In the genomic region with DNA sequence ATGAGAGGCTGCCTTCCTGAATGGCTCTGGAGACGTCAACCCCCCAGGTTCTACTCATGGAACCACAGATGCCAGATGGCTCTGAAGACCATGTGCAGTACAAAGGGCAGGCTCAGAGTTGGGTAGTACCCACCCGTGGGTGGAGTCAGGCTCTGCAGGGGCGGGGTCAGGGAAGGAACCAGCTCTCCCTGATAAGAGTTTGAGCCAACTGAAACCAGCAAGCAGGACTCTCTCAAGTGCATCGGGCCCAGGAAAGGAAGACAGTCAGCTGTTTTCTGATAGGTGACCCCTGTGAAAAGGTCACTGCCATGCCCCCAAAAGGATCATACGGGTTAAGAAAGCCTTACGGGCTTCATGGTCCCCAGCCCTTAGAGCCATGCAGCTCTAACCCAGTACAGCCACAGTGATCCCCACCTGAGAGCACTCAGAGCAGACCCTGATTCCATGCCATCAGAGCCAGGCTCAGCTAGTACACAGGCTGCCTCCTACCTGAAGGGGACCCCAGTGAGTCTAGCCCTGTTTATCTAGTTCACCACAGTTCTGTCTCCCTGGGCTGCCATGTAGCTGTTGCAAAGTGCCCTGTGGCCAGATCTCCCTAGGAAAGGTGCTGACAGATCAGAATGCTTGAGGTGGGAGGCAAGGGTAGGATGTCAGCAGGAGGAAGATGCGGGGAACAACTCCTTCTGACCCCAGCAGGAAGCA, we compare ENCODE assay signal across 9 mouse cellular contexts. TPM values are rescaled to one million over a fixed set of nuclear protein-coding genes. Genes with fewer than 3 reads are reported as not detected.
DNase-seq lines count a peak whose midpoint lies in the region; ATAC-seq and TF ChIP-seq lines count a peak whose summit lies in the region.
"Had no signal": no experiment of that assay in that cellular context is flagged by ENCODE, and none has a peak within 500 bp of the region (broad histone marks: within the 10 kb centered on the region; RNA-seq: fewer than 3 reads in every experiment).

No protein-coding gene starts in this region.

- H3K27me3 ChIP-seq in lung, embryonic 14.5 days (ENCODE audit: insufficient read depth, low read length): no peaks in the 10 kb centered on the region
- no peaks in the 10 kb centered on the region for H3K27me3 ChIP-seq in intestine, embryonic 14.5 days (replicated peaks; ENCODE audit: control insufficient read depth, insufficient read depth, low read length)
- no peaks in the 10 kb centered on the region for H3K27me3 ChIP-seq in liver, postnatal 0 days (ENCODE audit: insufficient read depth, low read length)
- no peaks in the 10 kb centered on the region for H3K27me3 ChIP-seq in stomach, postnatal 0 days (ENCODE audit: control insufficient read depth, insufficient read depth, low read length)
- H3K27me3 ChIP-seq: limb, embryonic 15.5 days had no signal

- no peak overlapping the region for H3K4me2 ChIP-seq in lung, embryonic 14.5 days
- H3K4me2 ChIP-seq in intestine, embryonic 14.5 days (ENCODE audit: low read length): no peak overlapping the region
- H3K4me2 ChIP-seq in liver, postnatal 0 days (ENCODE audit: low read depth, low read length): peak overlapping the region; percentile 29
- H3K4me2 ChIP-seq in stomach, postnatal 0 days (replicated peaks; ENCODE audit: low read depth): no peak overlapping the region
- H3K4me2 ChIP-seq: limb, embryonic 15.5 days had no signal

- TF ChIP-seq CTCF in lung, embryonic 14.5 days (IDR thresholded peaks at IDR 0.05; ENCODE audit: low read depth): no peak
- peak; percentile 44 for TF ChIP-seq CTCF in liver, postnatal 0 days (IDR thresholded peaks at IDR 0.05; ENCODE audit: low read depth)
- no peak for TF ChIP-seq CTCF in stomach, postnatal 0 days (IDR thresholded peaks at IDR 0.05; ENCODE audit: low read depth)

- H3K4me1 ChIP-seq in lung, embryonic 14.5 days (ENCODE audit: insufficient read depth): peaks cover 7% of the 10 kb centered on the region; the same call in 1 of the 2 replicates
- peaks cover 9% of the 10 kb centered on the region for H3K4me1 ChIP-seq in intestine, embryonic 14.5 days (replicated peaks; ENCODE audit: control insufficient read depth, insufficient read depth, low read length)
- H3K4me1 ChIP-seq in liver, postnatal 0 days (ENCODE audit: insufficient read depth): peaks cover 54% of the 10 kb centered on the region
- H3K4me1 ChIP-seq in stomach, postnatal 0 days (replicated peaks; ENCODE audit: control insufficient read depth, insufficient read depth): peaks cover 2% of the 10 kb centered on the region; the same call in 1 of the 2 replicates
- H3K4me1 ChIP-seq: limb, embryonic 15.5 days had no signal

- H3K27ac ChIP-seq in lung, embryonic 14.5 days (ENCODE audit: low read depth): no peak overlapping the region; the same call in 1 of the 2 replicates
- no peak overlapping the region for H3K27ac ChIP-seq in intestine, embryonic 14.5 days (ENCODE audit: low read depth)
- peak overlapping the region; percentile 92 for H3K27ac ChIP-seq in liver, postnatal 0 days (ENCODE audit: low read depth)
- peak overlapping the region; percentile 84 for H3K27ac ChIP-seq in stomach, postnatal 0 days (replicated peaks)
- H3K27ac ChIP-seq: limb, embryonic 15.5 days had no signal

- DNase-seq in lung, embryonic 14.5 days: no peak
- DNase-seq in lung, postnatal 25 days (ENCODE audit: low spot score): no peak
- peak; percentile 53 for DNase-seq in intestine, embryonic 14.5 days (ENCODE audit: low spot score)
- peak; percentile 91 for DNase-seq in liver, postnatal 0 days
- peak; percentile 90 for DNase-seq in stomach, postnatal 0 days (ENCODE audit: low spot score)
- DNase-seq in frontal cortex, postnatal 36 days (ENCODE audit: low spot score in 2 of 2): no peak
- DNase-seq in MN1 (ENCODE audit: low spot score): no peak
- DNase-seq in layer of hippocampus, adult 18-20 months (ENCODE audit: low spot score in 2 of 2): no peak

- H3K9me3 ChIP-seq in lung, embryonic 14.5 days (ENCODE audit: low read depth, low read length): no peaks in the 10 kb centered on the region
- no peaks in the 10 kb centered on the region for H3K9me3 ChIP-seq in intestine, embryonic 14.5 days (ENCODE audit: control insufficient read depth, low read length)
- no peaks in the 10 kb centered on the region for H3K9me3 ChIP-seq in liver, postnatal 0 days (ENCODE audit: low read length)
- H3K9me3 ChIP-seq in stomach, postnatal 0 days (ENCODE audit: control insufficient read depth, low read length): no peaks in the 10 kb centered on the region
- H3K9me3 ChIP-seq: limb, embryonic 15.5 days had no signal

- TF ChIP-seq EP300 in liver, postnatal 0 days (IDR thresholded peaks at IDR 0.05; ENCODE audit: low read depth): peak; percentile 62; the same call in 1 of the 2 replicates
- no peak for TF ChIP-seq EP300 in stomach, postnatal 0 days (optimal IDR thresholded peaks at IDR 0.05)

- 70% methylated on average over 7 of the region's 7 CpGs for WGBS in lung, embryonic 14.5 days
- WGBS in intestine, embryonic 14.5 days: 69% methylated on average over 7 of the region's 7 CpGs
- 39% methylated on average over 7 of the region's 7 CpGs for WGBS in liver, postnatal 0 days (ENCODE audit: insufficient replicate concordance)
- WGBS in stomach, postnatal 0 days: 68% methylated on average over 7 of the region's 7 CpGs

- peak; percentile 62 for ATAC-seq in lung, embryonic 14.5 days (ENCODE audit: insufficient read depth)
- 0 out of 2 replicates have a peak, but pooled peaks have one; percentile 30 for ATAC-seq in intestine, embryonic 14.5 days (replicated peaks; ENCODE audit: low FRiP score, low TSS enrichment, low read depth)
- ATAC-seq in liver, postnatal 0 days: peak; percentile 88
- ATAC-seq in stomach, postnatal 0 days (ENCODE audit: low FRiP score, low TSS enrichment): peak; percentile 79

- H3K4me3 ChIP-seq in lung, embryonic 14.5 days (ENCODE audit: low read depth, low read length): no peak overlapping the region
- no peak overlapping the region for H3K4me3 ChIP-seq in intestine, embryonic 14.5 days (ENCODE audit: low read depth, low read length)
- H3K4me3 ChIP-seq in liver, postnatal 0 days (ENCODE audit: low read depth, low read length): no peak overlapping the region
- no peak overlapping the region for H3K4me3 ChIP-seq in stomach, postnatal 0 days (ENCODE audit: low read depth, low read length)
- H3K4me3 ChIP-seq: limb, embryonic 15.5 days had no signal

- no peak overlapping the region for H3K9ac ChIP-seq in lung, embryonic 14.5 days
- H3K9ac ChIP-seq in intestine, embryonic 14.5 days (ENCODE audit: low read length): no peak overlapping the region
- peak overlapping the region; percentile 31; the same call in 1 of the 2 replicates for H3K9ac ChIP-seq in liver, postnatal 0 days (replicated peaks)
- no peak overlapping the region for H3K9ac ChIP-seq in stomach, postnatal 0 days (ENCODE audit: low read length)
- H3K9ac ChIP-seq: limb, embryonic 15.5 days had no signal

- H3K36me3 ChIP-seq in lung, embryonic 14.5 days (ENCODE audit: insufficient read depth): peaks cover 24% of the 10 kb centered on the region
- H3K36me3 ChIP-seq in intestine, embryonic 14.5 days (ENCODE audit: control insufficient read depth, insufficient read depth, low read length): peaks cover 8% of the 10 kb centered on the region; the same call in 1 of the 2 replicates
- peaks cover 48% of the 10 kb centered on the region for H3K36me3 ChIP-seq in liver, postnatal 0 days (replicated peaks; ENCODE audit: insufficient read depth, low read length)
- H3K36me3 ChIP-seq in stomach, postnatal 0 days (ENCODE audit: control insufficient read depth, insufficient read depth, low read length): no peaks in the 10 kb centered on the region

RNA-seq across cellular contexts. Expression of a gene that starts 13.1 kb away (rescaled TPM):
- polyA plus RNA-seq in lung, embryonic 14.5 days (2014; fragmentation: Nextera tagmentation; extraction: Ambion mirVana): 4.0 and 4.3 TPM in 2 replicates
- 1.1 and 3.3 TPM in 2 replicates for polyA plus RNA-seq in intestine, embryonic 14.5 days (2014; fragmentation: Nextera tagmentation; extraction: Ambion mirVana)
- 36.5 and 38.0 TPM in 2 replicates for polyA plus RNA-seq in liver, postnatal 0 days (2015; fragmentation: Nextera tagmentation; extraction: Ambion mirVana)
- polyA plus RNA-seq in stomach, postnatal 0 days (2015; fragmentation: Nextera tagmentation; extraction: Ambion mirVana): 0.38 and 0.40 TPM in 2 replicates
- 1 to 10 TPM; 1.3 to 1.7 TPM for total RNA-seq in layer of hippocampus, adult 18-20 months (2021)

RNA-seq across cellular contexts. Expression of a gene that starts 21.0 kb away (rescaled TPM):
- polyA plus RNA-seq in lung, embryonic 14.5 days (2014; fragmentation: Nextera tagmentation; extraction: Ambion mirVana): 12.2 and 12.5 TPM in 2 replicates
- polyA plus RNA-seq in intestine, embryonic 14.5 days (2014; fragmentation: Nextera tagmentation; extraction: Ambion mirVana): 9.8 and 11.7 TPM in 2 replicates
- polyA plus RNA-seq in liver, postnatal 0 days (2015; fragmentation: Nextera tagmentation; extraction: Ambion mirVana): 44.4 and 45.4 TPM in 2 replicates
- 12.6 and 13.4 TPM in 2 replicates for polyA plus RNA-seq in stomach, postnatal 0 days (2015; fragmentation: Nextera tagmentation; extraction: Ambion mirVana)
- total RNA-seq in layer of hippocampus, adult 18-20 months (2021): 10 to 100 TPM; 15.6 to 19.8 TPM

RNA-seq across cellular contexts. Expression of a gene that starts 44.7 kb away (rescaled TPM):
- polyA plus RNA-seq in lung, embryonic 14.5 days (2014; fragmentation: Nextera tagmentation; extraction: Ambion mirVana): 3.3 and 5.0 TPM in 2 replicates
- 2.6 and 3.7 TPM in 2 replicates for polyA plus RNA-seq in intestine, embryonic 14.5 days (2014; fragmentation: Nextera tagmentation; extraction: Ambion mirVana)
- polyA plus RNA-seq in liver, postnatal 0 days (2015; fragmentation: Nextera tagmentation; extraction: Ambion mirVana): 2.8 and 3.2 TPM in 2 replicates
- polyA plus RNA-seq in stomach, postnatal 0 days (2015; fragmentation: Nextera tagmentation; extraction: Ambion mirVana): 1.3 and 1.9 TPM in 2 replicates
- 1 to 10 TPM; 1.9 to 3.9 TPM for total RNA-seq in layer of hippocampus, adult 18-20 months (2021)

RNA-seq across cellular contexts. Expression of a gene that starts 47.7 kb away (rescaled TPM):
- polyA plus RNA-seq in lung, embryonic 14.5 days (2014; fragmentation: Nextera tagmentation; extraction: Ambion mirVana): 50.8 and 52.9 TPM in 2 replicates
- 51.0 and 52.3 TPM in 2 replicates for polyA plus RNA-seq in intestine, embryonic 14.5 days (2014; fragmentation: Nextera tagmentation; extraction: Ambion mirVana)
- polyA plus RNA-seq in liver, postnatal 0 days (2015; fragmentation: Nextera tagmentation; extraction: Ambion mirVana): 19.7 and 19.8 TPM in 2 replicates
- 24.6 and 27.5 TPM in 2 replicates for polyA plus RNA-seq in stomach, postnatal 0 days (2015; fragmentation: Nextera tagmentation; extraction: Ambion mirVana)
- 10 to 100 TPM; 24.1 to 25.0 TPM for total RNA-seq in layer of hippocampus, adult 18-20 months (2021)

RNA-seq across cellular contexts. Expression of a gene that starts 60.0 kb away (rescaled TPM):
- 1,237 and 1,257 TPM in 2 replicates for polyA plus RNA-seq in lung, embryonic 14.5 days (2014; fragmentation: Nextera tagmentation; extraction: Ambion mirVana)
- 1,199 and 1,261 TPM in 2 replicates for polyA plus RNA-seq in intestine, embryonic 14.5 days (2014; fragmentation: Nextera tagmentation; extraction: Ambion mirVana)
- polyA plus RNA-seq in liver, postnatal 0 days (2015; fragmentation: Nextera tagmentation; extraction: Ambion mirVana): 445 and 452 TPM in 2 replicates
- 740 and 754 TPM in 2 replicates for polyA plus RNA-seq in stomach, postnatal 0 days (2015; fragmentation: Nextera tagmentation; extraction: Ambion mirVana)
- total RNA-seq in layer of hippocampus, adult 18-20 months (2021): 100 to 1,000 TPM; 261 to 266 TPM

Comparison
In these comparisons a context has a peak if more than half of its experiments do, and no peak if none do; other contexts are left out.
1. ATAC-seq: peak in every context shown above with its lines; median percentile 88 in liver, postnatal 0 days; 79 in stomach, postnatal 0 days; 62 in lung, embryonic 14.5 days; 30 in intestine, embryonic 14.5 days.
2. DNase-seq: peak in intestine, embryonic 14.5 days (single experiment), liver, postnatal 0 days (single experiment) and stomach, postnatal 0 days (single experiment); none in lung, embryonic 14.5 days (single experiment), lung, postnatal 25 days (single experiment), frontal cortex, postnatal 36 days (0 of 2), MN1 (single experiment) and layer of hippocampus, adult 18-20 months (0 of 2).
3. H3K27ac ChIP-seq: peak in liver, postnatal 0 days (single experiment) and stomach, postnatal 0 days (single experiment); none in lung, embryonic 14.5 days (single experiment) and intestine, embryonic 14.5 days (single experiment).